Mouse (Mus musculus): ENCODE data around the gene Fbxo7. TPM values are rescaled to one million over a fixed set of nuclear protein-coding genes. Genes with fewer than 3 reads are reported as not detected.
"Not testable (repeated sequence)": the region's sequence is repeated elsewhere in the genome, so short reads cannot be mapped to it uniquely, and the experiment has no call there.

The Fbxo7 gene
- polyA plus RNA-seq, 1 experiment from 2014 or later, result 60.6 TPM

GRCm38 (mm10) chr10:86026354-86026753 is 4.6 kb downstream of the Fbxo7 start:
- 24% methylated on average over 3 of the region's 3 CpGs for WGBS (ENCODE audit: insufficient replicate concordance)

DNA sequence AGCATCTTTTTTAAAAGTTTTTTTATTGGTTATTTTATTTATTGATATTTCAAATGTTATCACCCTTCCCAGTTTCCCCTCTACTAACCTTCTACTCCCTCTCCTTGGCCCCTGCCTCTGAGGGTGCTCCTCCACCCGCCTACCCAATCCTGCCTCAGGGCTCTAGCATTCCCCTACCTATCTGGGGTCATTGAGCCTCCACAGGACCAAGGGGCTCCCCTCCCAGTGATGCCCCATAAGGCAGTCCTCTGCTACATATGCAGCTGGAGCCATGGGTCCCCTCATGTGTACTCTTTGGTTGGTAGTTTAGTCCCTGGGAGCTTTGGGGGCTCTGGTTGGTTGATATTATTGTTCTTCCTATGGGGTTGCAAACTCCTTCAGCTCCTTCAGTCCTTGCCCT is 5.0 kb downstream of the Fbxo7 start:
- 22% methylated on average over 1 of the region's 1 CpGs for WGBS (ENCODE audit: insufficient replicate concordance)
- not testable (repeated sequence) for H3K27me3 ChIP-seq (ENCODE audit: control insufficient read depth, insufficient read depth, low read depth, low read length); H3K9me3 ChIP-seq (replicated peaks; ENCODE audit: control insufficient read depth, low read length)
- peaks cover 27% of the 10 kb centered on the region for H3K4me1 ChIP-seq (ENCODE audit: control insufficient read depth, low read depth, low read length)
- ATAC-seq (ENCODE audit: low read depth), result peak; percentile 26; the same call in 1 of the 2 replicates
- H3K9ac ChIP-seq (ENCODE audit: low read depth, low read length), result peak overlapping the region; percentile 59
- peak overlapping the region; percentile 87 for H3K27ac ChIP-seq (ENCODE audit: low read length)
- H3K4me3 ChIP-seq (ENCODE audit: low read depth, low read length), result peak overlapping the region; percentile 42
- H3K36me3 ChIP-seq (ENCODE audit: control insufficient read depth, insufficient read depth), result peaks cover 45% of the 10 kb centered on the region
- H3K4me2 ChIP-seq (ENCODE audit: low read depth, low read length), result peak overlapping the region; percentile 57

More at GRCm38 (mm10) chr10:86026354-86026753, 4.6 kb downstream of the Fbxo7 start:
- Histone ChIP-seq H3K4me3 (ENCODE audit: low read depth, low read length) (peak overlapping the region; percentile 44), H3K4me1 (ENCODE audit: control insufficient read depth, low read depth, low read length) (peaks cover 29% of the 10 kb centered on the region), H3K27ac (ENCODE audit: low read length) (peak overlapping the region; percentile 100), H3K9ac (ENCODE audit: low read depth, low read length) (peak overlapping the region; percentile 61), H3K4me2 (ENCODE audit: low read depth, low read length) (peak overlapping the region; percentile 68), H3K27me3 (ENCODE audit: control insufficient read depth, insufficient read depth, low read depth, low read length) (no peaks in the 10 kb centered on the region), H3K36me3 (ENCODE audit: control insufficient read depth, insufficient read depth) (peaks cover 41% of the 10 kb centered on the region), H3K9me3 (replicated peaks; ENCODE audit: control insufficient read depth, low read length) (no peaks in the 10 kb centered on the region)
- ATAC-seq (ENCODE audit: low read depth), result peak; percentile 80

DNA sequence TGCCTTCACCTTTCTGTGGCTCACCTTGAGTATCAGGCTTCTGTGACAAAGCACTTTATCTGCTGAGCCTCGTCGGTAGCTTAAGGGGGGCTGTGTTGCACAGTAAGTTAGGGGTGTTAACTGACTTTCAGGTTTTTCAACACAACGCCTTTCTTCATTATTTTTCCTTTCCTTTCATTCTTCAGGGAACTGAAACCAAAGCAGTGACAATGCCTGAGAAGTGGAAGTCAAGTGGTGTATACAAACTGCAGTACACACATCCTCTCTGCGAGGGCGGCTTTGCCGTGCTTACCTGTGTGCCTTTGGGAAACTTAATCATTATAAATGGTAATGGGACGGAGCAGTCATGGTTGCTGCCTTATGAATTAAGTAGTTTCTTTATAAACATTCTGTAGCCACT is 9.0 kb downstream of the Fbxo7 start:
- Histone ChIP-seq H3K4me3 (ENCODE audit: low read depth, low read length) (no peak overlapping the region), H3K9ac (ENCODE audit: low read depth, low read length) (no peak overlapping the region), H3K4me2 (ENCODE audit: low read depth, low read length) (no peak overlapping the region), H3K36me3 (ENCODE audit: control insufficient read depth, insufficient read depth) (peaks cover 59% of the 10 kb centered on the region), H3K27ac (ENCODE audit: low read length) (no peak overlapping the region), H3K9me3 (replicated peaks; ENCODE audit: control insufficient read depth, low read length) (no peaks in the 10 kb centered on the region), H3K4me1 (ENCODE audit: control insufficient read depth, low read depth, low read length) (peaks cover 13% of the 10 kb centered on the region), H3K27me3 (ENCODE audit: control insufficient read depth, insufficient read depth, low read depth, low read length) (no peaks in the 10 kb centered on the region)
- ATAC-seq (ENCODE audit: low read depth), result no peak
- 84% methylated on average over 7 of the region's 7 CpGs for WGBS (ENCODE audit: insufficient replicate concordance)

DNA sequence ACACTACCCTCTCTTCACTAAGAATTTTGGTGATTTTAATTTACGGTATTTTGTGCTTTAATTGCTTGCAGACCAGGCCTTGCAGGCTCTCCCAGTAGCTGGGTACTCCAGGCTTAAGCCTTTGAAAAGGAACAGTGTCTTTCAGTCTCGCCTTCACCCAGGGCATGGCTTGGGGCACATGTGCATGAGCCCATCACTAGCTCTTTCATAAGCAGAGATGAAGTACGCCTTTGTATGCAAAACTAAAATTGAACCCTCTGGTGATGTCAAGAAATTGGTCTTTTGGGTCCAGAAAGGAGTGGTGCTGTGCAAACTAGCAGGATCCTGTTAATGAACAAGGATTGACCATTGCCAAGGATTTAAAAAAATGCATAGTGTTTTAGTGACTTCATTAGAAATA is 10.7 kb downstream of the Fbxo7 start:
- H3K4me3 ChIP-seq (ENCODE audit: low read depth, low read length), result no peak overlapping the region
- H3K27ac ChIP-seq (ENCODE audit: low read length), result no peak overlapping the region
- peaks cover 69% of the 10 kb centered on the region for H3K36me3 ChIP-seq (ENCODE audit: control insufficient read depth, insufficient read depth)
- ATAC-seq (ENCODE audit: low read depth), result no peak
- no peak overlapping the region for H3K4me2 ChIP-seq (ENCODE audit: low read depth, low read length)
- H3K27me3 ChIP-seq (ENCODE audit: control insufficient read depth, insufficient read depth, low read depth, low read length), result no peaks in the 10 kb centered on the region
- peaks cover 4% of the 10 kb centered on the region for H3K4me1 ChIP-seq (ENCODE audit: control insufficient read depth, low read depth, low read length)
- no peak overlapping the region for H3K9ac ChIP-seq (ENCODE audit: low read depth, low read length)
- H3K9me3 ChIP-seq (replicated peaks; ENCODE audit: control insufficient read depth, low read length), result no peaks in the 10 kb centered on the region
- WGBS (ENCODE audit: insufficient replicate concordance), result 89% methylated on average over 3 of the region's 3 CpGs

DNA sequence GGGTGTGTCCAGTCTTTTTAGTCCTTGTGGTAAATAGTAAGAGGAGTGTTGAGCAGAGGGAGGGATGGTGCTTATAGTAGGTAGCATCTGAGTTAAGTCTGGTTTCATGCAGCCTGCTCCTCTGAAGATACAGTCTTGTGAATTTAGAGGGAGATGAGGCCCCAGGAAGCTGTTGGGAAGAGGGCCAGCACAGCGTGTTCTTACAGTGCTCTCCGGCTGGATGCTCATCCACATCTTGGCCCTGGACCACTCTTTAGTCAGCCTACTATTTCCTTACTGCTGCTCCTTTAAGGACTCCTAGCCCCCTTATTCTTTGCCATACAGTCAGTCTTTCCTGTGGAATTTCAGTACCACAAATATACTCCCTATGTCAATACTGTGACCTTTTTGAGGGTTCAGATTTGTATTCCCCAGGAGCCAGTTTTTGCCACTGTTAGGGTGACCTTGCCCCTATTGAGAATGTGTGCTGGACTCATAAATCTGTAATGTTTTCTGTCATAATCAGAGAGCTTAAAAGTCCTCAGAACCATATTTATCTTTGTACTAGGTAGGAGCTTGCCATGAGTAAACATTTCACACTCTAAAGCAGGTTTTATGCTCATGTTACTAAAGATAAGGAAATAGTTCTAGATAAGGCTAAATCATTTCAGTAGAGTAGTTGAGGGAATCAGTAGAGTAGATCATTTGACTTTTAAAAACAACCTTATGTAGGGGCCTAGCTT is 12.4 kb downstream of the Fbxo7 start:
- Histone ChIP-seq H3K36me3 (ENCODE audit: control insufficient read depth, insufficient read depth) (peaks cover 60% of the 10 kb centered on the region), H3K27me3 (ENCODE audit: control insufficient read depth, insufficient read depth, low read depth, low read length) (no peaks in the 10 kb centered on the region), H3K9me3 (replicated peaks; ENCODE audit: control insufficient read depth, low read length) (no peaks in the 10 kb centered on the region), H3K4me3 (ENCODE audit: low read depth, low read length) (no peak overlapping the region), H3K4me1 (ENCODE audit: control insufficient read depth, low read depth, low read length) (no peaks in the 10 kb centered on the region), H3K9ac (ENCODE audit: low read depth, low read length) (no peak overlapping the region), H3K27ac (ENCODE audit: low read length) (0 out of 2 replicates have a peak overlapping the region, but pooled peaks have one; percentile 25), H3K4me2 (ENCODE audit: low read depth, low read length) (no peak overlapping the region)
- WGBS (ENCODE audit: insufficient replicate concordance), result 83% methylated on average over 2 of the region's 2 CpGs
- ATAC-seq (ENCODE audit: low read depth), result peak; percentile 55

- H3K9me3 ChIP-seq (replicated peaks; ENCODE audit: control insufficient read depth, low read length), result no peaks in the 10 kb centered on the region
- 77% methylated on average over 4 of the region's 4 CpGs for WGBS (ENCODE audit: insufficient replicate concordance)
- H3K27me3 ChIP-seq (ENCODE audit: control insufficient read depth, insufficient read depth, low read depth, low read length), result no peaks in the 10 kb centered on the region
- H3K4me2 ChIP-seq (ENCODE audit: low read depth, low read length), result no peak overlapping the region
- H3K9ac ChIP-seq (ENCODE audit: low read depth, low read length), result no peak overlapping the region
- no peak overlapping the region for H3K27ac ChIP-seq (ENCODE audit: low read length)
- H3K4me1 ChIP-seq (ENCODE audit: control insufficient read depth, low read depth, low read length), result no peaks in the 10 kb centered on the region
- H3K36me3 ChIP-seq (ENCODE audit: control insufficient read depth, insufficient read depth), result peaks cover 59% of the 10 kb centered on the region
- H3K4me3 ChIP-seq (ENCODE audit: low read depth, low read length), result no peak overlapping the region
- no peak for ATAC-seq (ENCODE audit: low read depth)
Measured at GRCm38 (mm10) chr10:86043651-86044050, 21.9 kb downstream of the Fbxo7 start.

DNA sequence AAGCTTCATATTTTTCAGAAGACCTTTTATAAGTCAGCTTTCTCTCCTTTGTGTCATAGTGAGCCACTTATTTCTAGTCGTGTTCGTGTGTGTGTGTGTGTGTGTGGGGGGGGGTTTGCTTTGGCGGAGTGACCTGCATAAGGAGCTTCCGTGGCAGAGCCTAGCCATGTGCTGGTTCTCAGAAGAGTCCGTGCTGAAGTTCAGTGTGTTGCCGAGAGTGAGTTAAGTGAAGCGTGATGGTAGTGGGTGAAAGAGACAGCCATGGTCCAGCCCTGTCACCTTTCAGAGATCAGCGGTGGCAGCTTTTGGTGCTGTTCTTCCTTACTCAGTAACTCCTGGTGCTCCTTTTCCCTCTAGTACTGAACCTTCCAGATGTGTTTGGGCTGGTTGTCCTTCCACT is 22.3 kb downstream of the Fbxo7 start:
- Histone ChIP-seq H3K4me1 (ENCODE audit: control insufficient read depth, low read depth, low read length) (no peaks in the 10 kb centered on the region), H3K9ac (ENCODE audit: low read depth, low read length) (no peak overlapping the region), H3K4me2 (ENCODE audit: low read depth, low read length) (no peak overlapping the region), H3K27ac (ENCODE audit: low read length) (no peak overlapping the region), H3K27me3 (ENCODE audit: control insufficient read depth, insufficient read depth, low read depth, low read length) (no peaks in the 10 kb centered on the region), H3K9me3 (replicated peaks; ENCODE audit: control insufficient read depth, low read length) (no peaks in the 10 kb centered on the region), H3K36me3 (ENCODE audit: control insufficient read depth, insufficient read depth) (peaks cover 58% of the 10 kb centered on the region), H3K4me3 (ENCODE audit: low read depth, low read length) (no peak overlapping the region)
- WGBS (ENCODE audit: insufficient replicate concordance), result 92% methylated on average over 8 of the region's 8 CpGs
- no peak for ATAC-seq (ENCODE audit: low read depth)

DNA sequence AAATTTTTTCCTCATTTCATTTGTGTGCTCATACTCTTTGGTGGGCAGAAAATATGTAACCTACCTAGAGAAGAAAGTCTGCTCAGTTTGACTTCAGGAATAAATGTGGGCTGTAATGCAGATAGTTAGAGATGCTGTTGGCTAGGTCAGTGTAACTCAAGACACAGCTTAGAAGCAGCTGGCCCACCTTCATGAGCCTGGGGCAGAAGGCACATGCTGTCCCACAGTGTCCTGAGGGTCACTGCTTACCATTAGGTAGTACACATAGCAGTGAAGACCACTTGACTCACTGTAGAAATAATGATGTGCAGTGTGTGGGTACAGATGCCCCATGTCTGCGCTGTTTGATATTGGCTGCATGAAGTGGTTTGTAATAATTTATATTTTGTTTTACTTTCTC is 24.6 kb downstream of the Fbxo7 start:
- Histone ChIP-seq H3K36me3 (ENCODE audit: control insufficient read depth, insufficient read depth) (peaks cover 78% of the 10 kb centered on the region), H3K9ac (ENCODE audit: low read depth, low read length) (no peak overlapping the region), H3K9me3 (replicated peaks; ENCODE audit: control insufficient read depth, low read length) (no peaks in the 10 kb centered on the region), H3K4me3 (ENCODE audit: low read depth, low read length) (no peak overlapping the region), H3K27ac (ENCODE audit: low read length) (no peak overlapping the region), H3K27me3 (ENCODE audit: control insufficient read depth, insufficient read depth, low read depth, low read length) (no peaks in the 10 kb centered on the region), H3K4me1 (ENCODE audit: control insufficient read depth, low read depth, low read length) (no peaks in the 10 kb centered on the region; the same call in 1 of the 2 replicates), H3K4me2 (ENCODE audit: low read depth, low read length) (no peak overlapping the region)
- 91% methylated on average over 1 of the region's 1 CpGs for WGBS (ENCODE audit: insufficient replicate concordance)
- ATAC-seq (ENCODE audit: low read depth), result no peak

DNA sequence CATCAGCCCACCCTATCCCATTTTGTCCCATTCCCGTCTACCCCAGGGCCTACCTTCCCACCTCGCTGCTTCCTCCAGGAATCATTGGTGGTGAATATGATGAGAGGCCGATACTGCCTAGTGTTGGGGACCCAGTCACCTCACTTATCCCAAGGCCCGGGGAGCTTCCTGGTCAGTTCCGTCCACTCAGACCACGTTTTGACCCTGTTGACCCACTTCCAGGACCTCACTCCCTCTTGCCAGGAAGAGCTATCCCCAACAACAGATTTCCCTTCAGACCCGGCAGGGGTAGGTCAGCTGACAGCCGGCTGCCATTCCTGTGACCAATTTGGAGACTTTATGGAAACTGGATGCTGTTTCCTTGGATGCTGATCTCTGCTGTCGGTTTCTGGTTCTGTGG is 26.0 kb downstream of the Fbxo7 start:
- no peak overlapping the region for H3K4me2 ChIP-seq (ENCODE audit: low read depth, low read length)
- H3K27me3 ChIP-seq (ENCODE audit: control insufficient read depth, insufficient read depth, low read depth, low read length), result no peaks in the 10 kb centered on the region
- no peaks in the 10 kb centered on the region for H3K9me3 ChIP-seq (replicated peaks; ENCODE audit: control insufficient read depth, low read length)
- no peak for ATAC-seq (ENCODE audit: low read depth)
- no peak overlapping the region for H3K4me3 ChIP-seq (ENCODE audit: low read depth, low read length)
- peaks cover 70% of the 10 kb centered on the region for H3K36me3 ChIP-seq (ENCODE audit: control insufficient read depth, insufficient read depth)
- peaks cover 6% of the 10 kb centered on the region for H3K4me1 ChIP-seq (ENCODE audit: control insufficient read depth, low read depth, low read length)
- H3K27ac ChIP-seq (ENCODE audit: low read length), result no peak overlapping the region
- no peak overlapping the region for H3K9ac ChIP-seq (ENCODE audit: low read depth, low read length)
- 83% methylated on average over 9 of the region's 9 CpGs for WGBS (ENCODE audit: insufficient replicate concordance)

All from liver, embryonic 16.5 days (tissue).